Mouse (Mus musculus): Measurements from ENCODE around the gene Nop16. TPM values are rescaled to one million over a fixed set of nuclear protein-coding genes. Genes with fewer than 3 reads are reported as not detected.

The Nop16 gene
- total RNA-seq, 1 experiment from 2014 or later: 9.3 TPM

DNA sequence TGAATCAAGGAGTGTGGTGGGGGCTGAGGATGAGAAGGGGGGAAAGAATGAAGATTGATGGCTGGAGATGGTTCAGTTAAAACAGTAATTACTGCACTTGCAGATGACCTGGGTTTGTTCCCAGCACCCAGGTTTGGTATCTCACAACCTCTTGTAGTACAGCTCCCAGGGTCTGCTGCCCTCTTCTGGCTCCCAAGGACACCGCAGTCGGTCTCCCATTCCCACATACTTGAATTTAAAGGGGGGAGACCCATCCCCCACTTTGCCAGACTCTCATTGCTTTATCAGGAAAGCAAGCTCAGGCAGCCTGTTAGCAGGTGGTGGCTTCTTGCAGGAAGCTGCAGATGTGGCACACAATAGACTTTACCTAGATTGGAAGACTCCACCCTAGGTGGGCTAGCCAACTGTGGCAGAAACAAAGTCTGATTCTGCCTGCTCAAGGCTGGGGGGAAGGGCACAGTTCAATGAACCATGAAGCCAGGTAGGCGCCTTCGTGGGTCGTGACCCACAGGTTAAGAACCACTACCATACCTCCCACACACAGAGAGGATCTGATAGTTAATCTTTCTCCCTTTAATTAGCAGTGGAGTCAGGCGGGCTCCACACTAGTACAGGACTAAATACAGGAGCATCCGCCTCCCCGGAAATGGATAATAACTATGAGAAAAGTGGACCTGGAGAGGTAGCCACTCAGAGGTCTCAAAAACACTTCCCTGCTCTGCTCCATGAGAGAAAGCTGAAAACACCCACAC, 24.1 kb downstream of the Nop16 start:
- no peak for ATAC-seq (ENCODE audit: extremely low read depth, insufficient number of reproducible peaks, low FRiP score, poor library complexity, severe bottlenecking)

- ATAC-seq (ENCODE audit: extremely low read depth, insufficient number of reproducible peaks, low FRiP score, poor library complexity, severe bottlenecking): peak; percentile 98
Observed at GRCm38 (mm10) chr13:54565201-54565581, 24.7 kb downstream of the Nop16 start, which contains the start of gene 4833439L19Rik. TSS of gene 4833439L19Rik (minus strand) at chr13:54565435.

- no peak for ATAC-seq (ENCODE audit: extremely low read depth, insufficient number of reproducible peaks, low FRiP score, poor library complexity, severe bottlenecking)
Observed at GRCm38 (mm10) chr13:54564232-54565200, 25.4 kb downstream of the Nop16 start.

DNA sequence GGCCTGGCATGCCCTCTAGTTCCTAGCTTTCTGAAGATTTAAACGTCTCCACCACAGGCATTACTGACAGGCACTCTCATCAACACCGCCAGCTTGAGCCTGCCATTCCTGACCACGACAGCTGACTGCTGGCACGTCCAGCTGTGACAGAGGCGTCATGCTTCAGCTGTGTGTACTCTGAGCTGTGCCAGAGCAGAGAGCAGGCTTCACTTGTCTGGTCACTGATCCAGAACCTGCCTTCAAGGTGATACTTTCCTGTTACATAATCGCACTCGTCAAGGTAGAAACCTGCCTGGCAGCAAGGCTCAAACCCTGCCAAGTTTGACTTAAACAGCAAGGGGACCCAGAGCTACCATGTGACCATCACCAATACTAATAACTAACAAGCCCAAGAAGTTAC, 27.3 kb downstream of the Nop16 start:
- no peak for ATAC-seq (ENCODE audit: extremely low read depth, insufficient number of reproducible peaks, low FRiP score, poor library complexity, severe bottlenecking)

- no peak for ATAC-seq (ENCODE audit: extremely low read depth, insufficient number of reproducible peaks, low FRiP score, poor library complexity, severe bottlenecking)
Observed at GRCm38 (mm10) chr13:54560608-54561007, 29.3 kb downstream of the Nop16 start.

DNA sequence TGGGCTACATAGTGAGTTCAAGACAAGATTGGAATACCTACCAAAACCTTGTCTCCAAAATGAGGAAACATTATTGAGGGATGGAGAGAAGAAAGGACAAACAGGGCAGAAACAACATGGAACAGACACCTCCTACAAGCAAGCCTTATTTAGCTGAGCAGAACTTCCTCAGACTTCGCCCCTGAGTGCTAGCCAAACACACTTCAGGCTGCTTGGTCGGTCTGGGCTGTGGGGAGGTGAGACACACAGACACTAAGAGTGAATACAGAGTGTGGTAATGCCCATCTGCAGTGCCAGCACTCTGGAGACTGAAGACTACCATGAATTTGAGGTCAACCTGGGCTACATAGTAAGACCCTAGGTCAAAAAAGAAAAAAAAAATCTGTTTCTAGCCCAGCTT, 30.2 kb downstream of the Nop16 start:
- no peak for ATAC-seq (ENCODE audit: extremely low read depth, insufficient number of reproducible peaks, low FRiP score, poor library complexity, severe bottlenecking)

DNA sequence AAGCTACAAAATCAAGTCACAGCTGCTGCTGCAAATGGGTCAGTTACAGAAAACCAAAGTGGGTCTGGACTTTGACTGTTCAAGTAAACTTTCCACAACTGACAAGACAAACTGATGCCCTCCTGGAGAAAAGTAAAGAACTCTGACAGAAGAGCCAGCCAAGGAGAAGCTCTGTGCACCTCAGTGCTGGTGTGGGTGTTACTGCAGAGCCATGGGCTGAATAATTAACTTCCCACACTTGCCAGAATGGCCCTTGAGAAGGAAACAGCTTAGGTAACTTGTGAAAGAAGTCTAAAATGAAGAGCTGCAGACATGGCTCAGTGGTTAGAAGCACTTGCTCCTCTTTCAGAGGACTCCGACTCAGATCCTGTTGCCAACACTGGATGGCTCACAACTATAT, 32.2 kb downstream of the Nop16 start:
- ATAC-seq (ENCODE audit: extremely low read depth, insufficient number of reproducible peaks, low FRiP score, poor library complexity, severe bottlenecking): no peak

DNA sequence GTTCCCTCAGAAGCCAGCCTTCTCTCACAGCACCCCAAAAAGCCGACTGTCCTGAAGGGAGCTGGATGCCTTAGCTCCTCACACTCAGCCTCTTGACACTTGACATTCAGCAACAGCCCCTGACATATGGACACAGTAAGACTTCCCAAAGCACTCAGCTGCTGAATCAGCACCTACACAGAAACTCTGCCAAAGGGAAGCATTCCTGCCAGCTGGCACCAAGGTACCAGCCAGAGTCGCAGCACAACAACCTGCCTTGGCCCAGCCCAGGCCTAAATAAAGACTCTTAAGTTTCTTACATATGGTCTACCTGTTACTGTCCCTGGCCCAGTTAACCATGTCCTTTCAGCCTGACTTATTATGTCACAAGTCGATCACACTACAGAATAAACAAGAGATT, 33.1 kb downstream of the Nop16 start:
- no peak for ATAC-seq (ENCODE audit: extremely low read depth, insufficient number of reproducible peaks, low FRiP score, poor library complexity, severe bottlenecking)

GRCm38 (mm10) chr13:54556176-54556575, 33.7 kb downstream of the Nop16 start:
- no peak for ATAC-seq (ENCODE audit: extremely low read depth, insufficient number of reproducible peaks, low FRiP score, poor library complexity, severe bottlenecking)

- ATAC-seq (ENCODE audit: extremely low read depth, insufficient number of reproducible peaks, low FRiP score, poor library complexity, severe bottlenecking): no peak
Observed at GRCm38 (mm10) chr13:54548036-54548435, 41.9 kb downstream of the Nop16 start.

Other genes starting within 250 kb of the Nop16 start
- 2.7 and 2.9 TPM in 2 replicates for gene Cplx2, start 218.7 kb downstream of the Nop16 start, total RNA-seq (2017)
- gene Thoc3, start 121.2 kb downstream of the Nop16 start, total RNA-seq (2017): 13.4 and 16.1 TPM in 2 replicates
- 18.5 and 21.9 TPM in 2 replicates for gene Simc1, start 86.3 kb downstream of the Nop16 start, total RNA-seq (2017)
- 36.5 and 38.3 TPM in 2 replicates for gene 4833439L19Rik, start 24.7 kb downstream of the Nop16 start, total RNA-seq (2017)
- gene Arl10, start 15.1 kb downstream of the Nop16 start, total RNA-seq (2017): 6.5 and 13.0 TPM in 2 replicates
- 36.0 and 37.1 TPM in 2 replicates for gene Higd2a, start 117 bp upstream of the Nop16 start, total RNA-seq (2017)
- gene Cltb, start 21.3 kb upstream of the Nop16 start, total RNA-seq (2017): 8.7 and 9.3 TPM in 2 replicates
- 52.1 and 64.1 TPM in 2 replicates for gene Faf2, start 31.7 kb upstream of the Nop16 start, total RNA-seq (2017)
- gene Rnf44, start 103.8 kb upstream of the Nop16 start, total RNA-seq (2017): 98.7 and 112 TPM in 2 replicates
- gene Cdhr2, start 111.4 kb upstream of the Nop16 start, total RNA-seq (2017): not detected in 2 replicates
- not detected in 2 replicates for gene Gprin1, start 159.8 kb upstream of the Nop16 start, total RNA-seq (2017)
- not detected in 2 replicates for gene Sncb, start 176.5 kb upstream of the Nop16 start, total RNA-seq (2017)
- gene Eif4e1b, start 193.9 kb upstream of the Nop16 start, total RNA-seq (2017): not detected in 2 replicates
- gene Tspan17, start 199.3 kb upstream of the Nop16 start, total RNA-seq (2017): 1.4 and 2.1 TPM in 2 replicates

Measured in neutrophil, adult 5-6 weeks (primary cell).